Mouse (Mus musculus) megakaryocyte, embryonic 14.5 days (primary cell): Measurements from ENCODE around the gene Slc22a4.

Source experiments
- FLI1 ChIP-seq: IDR thresholded peaks from 2 replicates; pipeline ENCODE4 v1.6.1; 2012; ENCODE audit warnings: low read length, inconsistent platforms, mixed read lengths
- GATA1 ChIP-seq: IDR thresholded peaks from 3 replicates; pipeline ENCODE4 v1.6.1; 2012; ENCODE audit warnings: mixed read lengths, low read length, inconsistent platforms, borderline replicate concordance

DNA sequence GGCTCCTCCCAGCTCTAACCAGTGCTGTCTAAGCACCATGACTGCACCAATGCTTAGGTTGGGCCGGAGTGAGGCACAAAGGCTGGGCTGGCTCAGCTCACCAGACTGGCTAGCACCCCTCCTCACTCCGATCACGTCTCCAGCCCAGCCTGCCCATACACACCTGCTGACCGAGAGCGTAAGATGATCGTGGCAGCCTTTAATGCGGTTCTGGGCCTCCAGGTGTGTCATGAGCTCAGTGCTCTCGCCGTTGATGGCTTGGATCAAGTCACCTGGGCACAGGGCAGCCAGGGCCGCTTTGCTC is 35.5 kb upstream of the Slc22a4 start:
- TF ChIP-seq GATA1: no peak
- TF ChIP-seq FLI1: no peak
